8 mouse cellular contexts compared by ENCODE assay signal in the genomic region with DNA sequence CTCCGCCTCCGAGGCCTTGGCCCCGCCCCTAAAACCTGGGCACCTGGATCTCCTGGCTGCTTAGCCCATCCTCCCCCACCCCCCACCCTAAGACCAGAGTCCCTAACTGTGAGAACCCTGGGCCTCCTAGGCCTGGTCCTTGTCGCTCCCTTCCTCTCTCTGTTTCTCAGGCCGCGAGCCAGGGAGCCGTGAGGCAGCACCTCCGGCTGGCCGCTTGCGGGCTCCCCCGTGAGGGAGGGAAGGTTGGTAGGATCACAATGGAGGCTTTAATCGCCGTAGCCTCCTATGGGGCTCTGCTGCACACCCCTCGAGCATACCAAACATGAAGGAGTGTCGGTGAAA. TPM values are rescaled to one million over a fixed set of nuclear protein-coding genes. Genes with fewer than 3 reads are reported as not detected.
DNase-seq lines count a peak whose midpoint lies in the region; ATAC-seq and TF ChIP-seq lines count a peak whose summit lies in the region.

No protein-coding gene starts in this region.

- no peaks in the 10 kb centered on the region for H3K9me3 ChIP-seq in kidney, embryonic 14.5 days (ENCODE audit: control insufficient read depth, low read length)
- H3K9me3 ChIP-seq in hindbrain, embryonic 16.5 days (ENCODE audit: control insufficient read depth, low read length), result no peaks in the 10 kb centered on the region
- no peaks in the 10 kb centered on the region for H3K9me3 ChIP-seq in midbrain, embryonic 14.5 days (ENCODE audit: control insufficient read depth, low read length)

- H3K4me1 ChIP-seq in kidney, embryonic 14.5 days (ENCODE audit: control insufficient read depth, insufficient read depth, low read length), result peaks cover 50% of the 10 kb centered on the region
- H3K4me1 ChIP-seq in cortical plate, adult 2 months (ENCODE audit: control insufficient read depth, insufficient read depth, low read length), result peaks cover 8% of the 10 kb centered on the region
- H3K4me1 ChIP-seq in hindbrain, embryonic 16.5 days (ENCODE audit: control insufficient read depth, insufficient read depth, low read depth, low read length), result peaks cover 44% of the 10 kb centered on the region
- peaks cover 38% of the 10 kb centered on the region for H3K4me1 ChIP-seq in midbrain, embryonic 14.5 days (ENCODE audit: control insufficient read depth, insufficient read depth, low read length)

- no peak for TF ChIP-seq CTCF in cortical plate, adult 2 months (IDR thresholded peaks at IDR 0.05; ENCODE audit: extremely low read depth, insufficient read depth, low read length)

- ATAC-seq in kidney, embryonic 14.5 days (ENCODE audit: low FRiP score, low TSS enrichment), result no peak
- ATAC-seq in hindbrain, embryonic 16.5 days, result no peak
- ATAC-seq in midbrain, embryonic 14.5 days (ENCODE audit: low FRiP score, low TSS enrichment), result peak; percentile 51; the same call in 1 of the 2 replicates
- ATAC-seq in granulocyte monocyte progenitor cell, adult 5-6 weeks (replicated peaks; ENCODE audit: poor library complexity, severe bottlenecking), result no peak

- H3K9ac ChIP-seq in kidney, embryonic 14.5 days (ENCODE audit: low read depth, low read length), result peak overlapping the region; percentile 89
- H3K9ac ChIP-seq in hindbrain, embryonic 16.5 days (ENCODE audit: low read depth, low read length), result peak overlapping the region; percentile 82
- peak overlapping the region; percentile 58 for H3K9ac ChIP-seq in midbrain, embryonic 14.5 days (replicated peaks; ENCODE audit: low read length)

- WGBS in kidney, embryonic 14.5 days, result under 1% methylated on average over 14 of the region's 15 CpGs
- under 1% methylated on average over 15 of the region's 15 CpGs for WGBS in hindbrain, embryonic 16.5 days
- WGBS in midbrain, embryonic 14.5 days, result under 1% methylated on average over 15 of the region's 15 CpGs

- no peak for TF ChIP-seq POLR2A in cortical plate, adult 2 months (IDR thresholded peaks at IDR 0.05; ENCODE audit: extremely low read depth, insufficient read depth, low read length)

- no peaks in the 10 kb centered on the region for H3K27me3 ChIP-seq in kidney, embryonic 14.5 days (ENCODE audit: control insufficient read depth, insufficient read depth, low read length)
- H3K27me3 ChIP-seq in hindbrain, embryonic 16.5 days (replicated peaks; ENCODE audit: control insufficient read depth, insufficient read depth, low read length), result no peaks in the 10 kb centered on the region
- H3K27me3 ChIP-seq in midbrain, embryonic 14.5 days (ENCODE audit: control insufficient read depth, insufficient read depth, low read length), result no peaks in the 10 kb centered on the region

- DNase-seq in kidney, postnatal 36 days, result no peak
- DNase-seq in midbrain, embryonic 14.5 days, result no peak
- no peak for DNase-seq in MN1 (ENCODE audit: low spot score)
- DNase-seq in ovary, adult 18-20 months (ENCODE audit: low spot score), result no peak

- peaks cover 11% of the 10 kb centered on the region for H3K36me3 ChIP-seq in kidney, embryonic 14.5 days (ENCODE audit: control insufficient read depth, insufficient read depth, low read length)
- H3K36me3 ChIP-seq in hindbrain, embryonic 16.5 days (ENCODE audit: control insufficient read depth, insufficient read depth, low read length), result peaks cover 4% of the 10 kb centered on the region; the same call in 1 of the 2 replicates
- peaks cover 12% of the 10 kb centered on the region for H3K36me3 ChIP-seq in midbrain, embryonic 14.5 days (ENCODE audit: control insufficient read depth, insufficient read depth, low read length)

- H3K27ac ChIP-seq in kidney, embryonic 14.5 days (ENCODE audit: low read depth, low read length), result peak overlapping the region; percentile 94
- peak overlapping the region; percentile 24 for H3K27ac ChIP-seq in cortical plate, adult 2 months (ENCODE audit: insufficient read depth, low read length)
- peak overlapping the region; percentile 83 for H3K27ac ChIP-seq in hindbrain, embryonic 16.5 days (ENCODE audit: low read depth, low read length)
- peak overlapping the region; percentile 91 for H3K27ac ChIP-seq in midbrain, embryonic 14.5 days (replicated peaks; ENCODE audit: low read depth, low read length)

- H3K4me3 ChIP-seq in kidney, embryonic 14.5 days (ENCODE audit: low read length), result peak overlapping the region; percentile 82
- H3K4me3 ChIP-seq in cortical plate, adult 2 months (ENCODE audit: insufficient read depth, low read length), result peak overlapping the region; percentile 55
- H3K4me3 ChIP-seq in hindbrain, embryonic 16.5 days (ENCODE audit: low read length), result peak overlapping the region; percentile 70
- peak overlapping the region; percentile 65 for H3K4me3 ChIP-seq in midbrain, embryonic 14.5 days (replicated peaks; ENCODE audit: low read depth, low read length)

- H3K4me2 ChIP-seq in kidney, embryonic 14.5 days (replicated peaks; ENCODE audit: low read depth, low read length), result peak overlapping the region; percentile 91
- peak overlapping the region; percentile 96 for H3K4me2 ChIP-seq in hindbrain, embryonic 16.5 days (ENCODE audit: low read length)
- H3K4me2 ChIP-seq in midbrain, embryonic 14.5 days (ENCODE audit: low read length), result peak overlapping the region; percentile 74

RNA-seq across cellular contexts. Expression of a gene that starts 0.4 kb away (rescaled TPM):
- 20.2 and 44.3 TPM in 2 replicates for polyA plus RNA-seq in kidney, embryonic 14.5 days (2014; fragmentation: Nextera tagmentation; extraction: Ambion mirVana)
- polyA plus RNA-seq in cortical plate, adult 2 months (2012; rRNA removed), result 46.0 and 47.0 TPM in 2 replicates
- 40.3 and 51.6 TPM in 2 replicates for polyA plus RNA-seq in hindbrain, embryonic 16.5 days (2015; fragmentation: Nextera tagmentation; extraction: Ambion mirVana)
- polyA plus RNA-seq in midbrain, embryonic 14.5 days (2014; fragmentation: Nextera tagmentation; extraction: Ambion mirVana), result 54.1 and 75.1 TPM in 2 replicates
- 25.2 and 25.4 TPM in 2 replicates for total RNA-seq in granulocyte monocyte progenitor cell, adult 5-6 weeks (2014; fragmentation: Nextera tagmentation)
- total RNA-seq in granulocyte monocyte progenitor cell, adult 5-6 weeks (2017), result 20.3 and 22.6 TPM in 2 replicates

RNA-seq across cellular contexts. Expression of a gene that starts 23.6 kb away (rescaled TPM):
- 35.6 and 37.9 TPM in 2 replicates for polyA plus RNA-seq in kidney, embryonic 14.5 days (2014; fragmentation: Nextera tagmentation; extraction: Ambion mirVana)
- 424 and 429 TPM in 2 replicates for polyA plus RNA-seq in cortical plate, adult 2 months (2012; rRNA removed)
- 43.4 and 47.7 TPM in 2 replicates for polyA plus RNA-seq in hindbrain, embryonic 16.5 days (2015; fragmentation: Nextera tagmentation; extraction: Ambion mirVana)
- polyA plus RNA-seq in midbrain, embryonic 14.5 days (2014; fragmentation: Nextera tagmentation; extraction: Ambion mirVana), result 20.0 and 21.5 TPM in 2 replicates
- total RNA-seq in granulocyte monocyte progenitor cell, adult 5-6 weeks (2014; fragmentation: Nextera tagmentation), result 4.7 TPM in 1 of 2 replicates, not detected in the other
- total RNA-seq in granulocyte monocyte progenitor cell, adult 5-6 weeks (2017), result 1.3 TPM in 1 of 2 replicates, not detected in the other

RNA-seq across cellular contexts. Expression of a gene that starts 24.6 kb away (rescaled TPM):
- 0.23 and 0.24 TPM in 2 replicates for polyA plus RNA-seq in kidney, embryonic 14.5 days (2014; fragmentation: Nextera tagmentation; extraction: Ambion mirVana)
- 0.40 and 0.42 TPM in 2 replicates for polyA plus RNA-seq in cortical plate, adult 2 months (2012; rRNA removed)
- polyA plus RNA-seq in hindbrain, embryonic 16.5 days (2015; fragmentation: Nextera tagmentation; extraction: Ambion mirVana), result 0.34 and 0.45 TPM in 2 replicates
- polyA plus RNA-seq in midbrain, embryonic 14.5 days (2014; fragmentation: Nextera tagmentation; extraction: Ambion mirVana), result 0.37 and 0.46 TPM in 2 replicates
- not detected in 2 replicates for total RNA-seq in granulocyte monocyte progenitor cell, adult 5-6 weeks (2014; fragmentation: Nextera tagmentation)
- not detected in 2 replicates for total RNA-seq in granulocyte monocyte progenitor cell, adult 5-6 weeks (2017)

RNA-seq across cellular contexts. Expression of a gene that starts 25.9 kb away (rescaled TPM):
- not detected in 2 replicates for polyA plus RNA-seq in kidney, embryonic 14.5 days (2014; fragmentation: Nextera tagmentation; extraction: Ambion mirVana)
- 0.06 and 0.13 TPM in 2 replicates for polyA plus RNA-seq in cortical plate, adult 2 months (2012; rRNA removed)
- not detected in 2 replicates for polyA plus RNA-seq in hindbrain, embryonic 16.5 days (2015; fragmentation: Nextera tagmentation; extraction: Ambion mirVana)
- polyA plus RNA-seq in midbrain, embryonic 14.5 days (2014; fragmentation: Nextera tagmentation; extraction: Ambion mirVana), result not detected in 2 replicates
- total RNA-seq in granulocyte monocyte progenitor cell, adult 5-6 weeks (2014; fragmentation: Nextera tagmentation), result not detected in 2 replicates
- total RNA-seq in granulocyte monocyte progenitor cell, adult 5-6 weeks (2017), result not detected in 2 replicates

Comparison
In these comparisons a context has a peak if more than half of its experiments do, and no peak if none do; other contexts are left out.
1. H3K27ac ChIP-seq: peak in every context shown above with its lines; median percentile 94 in kidney, embryonic 14.5 days; 91 in midbrain, embryonic 14.5 days; 83 in hindbrain, embryonic 16.5 days; 24 in cortical plate, adult 2 months.